Mouse (Mus musculus) telencephalon, adult 2 months (tissue): Measurements from ENCODE around the gene Catsperz.

Experiments used
- DNase-seq: peaks from one replicate; pipeline ENCODE4 v3.0.0-alpha.2; 2011; ENCODE audit warnings: low read depth, low spot score

The Catsperz gene

GRCm38 (mm10) chr19:6947742-6948141 is 22.6 kb upstream of the Catsperz start:
- no peak for DNase-seq

- no peak for DNase-seq
Measured at GRCm38 (mm10) chr19:6943709-6944108, 18.5 kb upstream of the Catsperz start.

- DNase-seq = no peak
Measured at GRCm38 (mm10) chr19:6942764-6943163, 17.6 kb upstream of the Catsperz start.

GRCm38 (mm10) chr19:6942249-6942691 is 17.1 kb upstream of the Catsperz start, which contains the start of gene Gpr137:
Gene Gpr137, minus strand, starts transcription at chr19:6942480.
- peak; percentile 89 for DNase-seq

- peak; percentile 84 for DNase-seq
Measured at GRCm38 (mm10) chr19:6941372-6942248, 16.4 kb upstream of the Catsperz start, which contains the start of gene Bad. Gene Bad, plus strand, starts transcription at chr19:6941861.

- DNase-seq = no peak
Measured at GRCm38 (mm10) chr19:6940396-6941351, 15.5 kb upstream of the Catsperz start.

GRCm38 (mm10) chr19:6939106-6940002 is 14.2 kb upstream of the Catsperz start:
- DNase-seq = no peak

- no peak for DNase-seq
Measured at GRCm38 (mm10) chr19:6937541-6938465, 12.6 kb upstream of the Catsperz start.

- DNase-seq = no peak
Measured at GRCm38 (mm10) chr19:6936299-6936698, 11.1 kb upstream of the Catsperz start.

GRCm38 (mm10) chr19:6934195-6934977 is 9.2 kb upstream of the Catsperz start, which contains the start of gene Kcnk4:
Gene Kcnk4, minus strand, starts transcription at chr19:6934515.
- no peak for DNase-seq

GRCm38 (mm10) chr19:6933436-6934194 is 8.4 kb upstream of the Catsperz start:
- no peak for DNase-seq

GRCm38 (mm10) chr19:6933102-6933435 is 7.9 kb upstream of the Catsperz start:
- no peak for DNase-seq

- no peak for DNase-seq
Measured at GRCm38 (mm10) chr19:6932018-6932417, 6.8 kb upstream of the Catsperz start.

GRCm38 (mm10) chr19:6931002-6931401 is 5.8 kb upstream of the Catsperz start:
- DNase-seq = no peak

- DNase-seq = no peak
Measured at GRCm38 (mm10) chr19:6928080-6928479, 2.9 kb upstream of the Catsperz start.

- no peak for DNase-seq
Measured at GRCm38 (mm10) chr19:6926559-6927255, 1.5 kb upstream of the Catsperz start.

GRCm38 (mm10) chr19:6925611-6926329 is 590 bp upstream of the Catsperz start:
- no peak for DNase-seq
